Mouse (Mus musculus): Measurements from ENCODE around the gene Rln3. TPM values are rescaled to one million over a fixed set of nuclear protein-coding genes. Genes with fewer than 3 reads are reported as not detected.

Rln3 gene
- total and polyA plus RNA-seq, 3 experiments, result not detected

GRCm38 (mm10) chr8:84067911-84068310 lies 23.1 kb upstream of the Rln3 start:
- H3K27me3 ChIP-seq (ENCODE audit: insufficient read depth, low read length), result no peaks in the 10 kb centered on the region
- peaks cover 72% of the 10 kb centered on the region for H3K4me1 ChIP-seq (ENCODE audit: insufficient read depth, low read depth, low read length)
- no peaks in the 10 kb centered on the region for H3K9me3 ChIP-seq (replicated peaks)
- peak overlapping the region; percentile 81; the same call in 1 of the 2 replicates for H3K4me3 ChIP-seq (ENCODE audit: low read depth, low read length)
- H3K36me3 ChIP-seq (replicated peaks), result peaks cover 35% of the 10 kb centered on the region
- no peak for ATAC-seq (ENCODE audit: extremely low read depth, insufficient number of reproducible peaks, low FRiP score, poor library complexity, severe bottlenecking)
- no peak for TF ChIP-seq GATA1 (IDR thresholded peaks at IDR 0.05; ENCODE audit: borderline replicate concordance, low read length)
- no peak for TF ChIP-seq POLR2AphosphoS5 (IDR thresholded peaks at IDR 0.05; ENCODE audit: insufficient replicate concordance, low read depth, low read length)
- TF ChIP-seq CTCF (IDR thresholded peaks at IDR 0.05; ENCODE audit: low read depth, low read length), result no peak
- no peak for TF ChIP-seq GATA2 (IDR thresholded peaks at IDR 0.05; ENCODE audit: borderline replicate concordance, low read depth, low read length)
- no peak for TF ChIP-seq TAL1 (conservative IDR thresholded peaks at IDR 0.05; ENCODE audit: low read depth, low read length)
- DNase-seq (ENCODE audit: low spot score), result no peak

GRCm38 (mm10) chr8:84067047-84067573 lies 22.3 kb upstream of the Rln3 start:
- DNase-seq (ENCODE audit: low spot score) (peak; percentile 81), ATAC-seq (ENCODE audit: extremely low read depth, insufficient number of reproducible peaks, low FRiP score, poor library complexity, severe bottlenecking) (peak; percentile 18)
- no peak for TF ChIP-seq CTCF (IDR thresholded peaks at IDR 0.05; ENCODE audit: low read depth, low read length)
- no peak for TF ChIP-seq POLR2AphosphoS5 (IDR thresholded peaks at IDR 0.05; ENCODE audit: insufficient replicate concordance, low read depth, low read length)
- TF ChIP-seq GATA2 (IDR thresholded peaks at IDR 0.05; ENCODE audit: borderline replicate concordance, low read depth, low read length), result no peak
- TF ChIP-seq GATA1 (IDR thresholded peaks at IDR 0.05; ENCODE audit: borderline replicate concordance, low read length), result no peak
- TF ChIP-seq TAL1 (conservative IDR thresholded peaks at IDR 0.05; ENCODE audit: low read depth, low read length), result no peak
- Histone ChIP-seq H3K36me3 (replicated peaks) (peaks cover 27% of the 10 kb centered on the region), H3K9me3 (replicated peaks) (no peaks in the 10 kb centered on the region), H3K27me3 (ENCODE audit: insufficient read depth, low read length) (no peaks in the 10 kb centered on the region), H3K4me1 (ENCODE audit: insufficient read depth, low read depth, low read length) (peaks cover 64% of the 10 kb centered on the region), H3K4me3 (ENCODE audit: low read depth, low read length) (peak overlapping the region; percentile 81)

GRCm38 (mm10) chr8:84066291-84066930 lies 21.6 kb upstream of the Rln3 start, which contains the start of gene Rfx1:
Rfx1 (plus strand) TSS chr8:84066834.
- Histone ChIP-seq H3K9me3 (replicated peaks) (no peaks in the 10 kb centered on the region), H3K4me3 (ENCODE audit: low read depth, low read length) (peak within 1 kb of the TSS; percentile 81), H3K4me1 (ENCODE audit: insufficient read depth, low read depth, low read length) (peaks cover 58% of the 10 kb centered on the region), H3K36me3 (replicated peaks) (peaks cover 23% of the 10 kb centered on the region), H3K27me3 (ENCODE audit: insufficient read depth, low read length) (no peaks in the 10 kb centered on the region)
- DNase-seq (ENCODE audit: low spot score) (peak; percentile 99), ATAC-seq (ENCODE audit: extremely low read depth, insufficient number of reproducible peaks, low FRiP score, poor library complexity, severe bottlenecking) (peak; percentile 90)
- TF ChIP-seq GATA1 (IDR thresholded peaks at IDR 0.05; ENCODE audit: borderline replicate concordance, low read length) (no peak), TAL1 (conservative IDR thresholded peaks at IDR 0.05; ENCODE audit: low read depth, low read length) (no peak), CTCF (IDR thresholded peaks at IDR 0.05; ENCODE audit: low read depth, low read length) (no peak), GATA2 (IDR thresholded peaks at IDR 0.05; ENCODE audit: borderline replicate concordance, low read depth, low read length) (no peak), POLR2AphosphoS5 (IDR thresholded peaks at IDR 0.05; ENCODE audit: insufficient replicate concordance, low read depth, low read length) (no peak)

- peak overlapping the region; percentile 81 for H3K4me3 ChIP-seq (ENCODE audit: low read depth, low read length)
- ATAC-seq (ENCODE audit: extremely low read depth, insufficient number of reproducible peaks, low FRiP score, poor library complexity, severe bottlenecking) (no peak), DNase-seq (ENCODE audit: low spot score) (no peak)
- no peaks in the 10 kb centered on the region for H3K9me3 ChIP-seq (replicated peaks)
- TF ChIP-seq TAL1 (conservative IDR thresholded peaks at IDR 0.05; ENCODE audit: low read depth, low read length) (no peak), GATA2 (IDR thresholded peaks at IDR 0.05; ENCODE audit: borderline replicate concordance, low read depth, low read length) (no peak), GATA1 (IDR thresholded peaks at IDR 0.05; ENCODE audit: borderline replicate concordance, low read length) (no peak), POLR2AphosphoS5 (IDR thresholded peaks at IDR 0.05; ENCODE audit: insufficient replicate concordance, low read depth, low read length) (no peak), CTCF (IDR thresholded peaks at IDR 0.05; ENCODE audit: low read depth, low read length) (no peak)
- peaks cover 51% of the 10 kb centered on the region for H3K4me1 ChIP-seq (ENCODE audit: insufficient read depth, low read depth, low read length)
- no peaks in the 10 kb centered on the region for H3K27me3 ChIP-seq (ENCODE audit: insufficient read depth, low read length)
- peaks cover 15% of the 10 kb centered on the region for H3K36me3 ChIP-seq (replicated peaks)
These were observed 20.8 kb upstream of the Rln3 start for GRCm38 (mm10) chr8:84065457-84066072.

GRCm38 (mm10) chr8:84065037-84065436 lies 20.2 kb upstream of the Rln3 start, which contains the start of gene Gm10643:
Gm10643 (minus strand) TSS chr8:84065137.
- Histone ChIP-seq H3K27me3 (ENCODE audit: insufficient read depth, low read length) (no peaks in the 10 kb centered on the region), H3K9me3 (replicated peaks) (no peaks in the 10 kb centered on the region), H3K4me1 (ENCODE audit: insufficient read depth, low read depth, low read length) (peaks cover 47% of the 10 kb centered on the region), H3K4me3 (ENCODE audit: low read depth, low read length) (peak within 1 kb of the TSS; percentile 81), H3K36me3 (replicated peaks) (peaks cover 11% of the 10 kb centered on the region)
- TF ChIP-seq CTCF (IDR thresholded peaks at IDR 0.05; ENCODE audit: low read depth, low read length) (no peak), GATA2 (IDR thresholded peaks at IDR 0.05; ENCODE audit: borderline replicate concordance, low read depth, low read length) (no peak)
- no peak for DNase-seq (ENCODE audit: low spot score)
- ATAC-seq (ENCODE audit: extremely low read depth, insufficient number of reproducible peaks, low FRiP score, poor library complexity, severe bottlenecking), result no peak

- TF ChIP-seq POLR2AphosphoS5 (IDR thresholded peaks at IDR 0.05; ENCODE audit: insufficient replicate concordance, low read depth, low read length), result no peak
- DNase-seq (ENCODE audit: low spot score) (peak; percentile 55), ATAC-seq (ENCODE audit: extremely low read depth, insufficient number of reproducible peaks, low FRiP score, poor library complexity, severe bottlenecking) (no peak)
These were observed 19.2 kb upstream of the Rln3 start for GRCm38 (mm10) chr8:84063861-84064610.

More at GRCm38 (mm10) chr8:84063861-84064610, 19.2 kb upstream of the Rln3 start:
- Histone ChIP-seq H3K4me3 (ENCODE audit: low read depth, low read length) (peak overlapping the region; percentile 1; the same call in 1 of the 2 replicates), H3K27me3 (ENCODE audit: insufficient read depth, low read length) (no peaks in the 10 kb centered on the region), H3K36me3 (replicated peaks) (peaks cover under 1% of the 10 kb centered on the region), H3K4me1 (ENCODE audit: insufficient read depth, low read depth, low read length) (peaks cover 37% of the 10 kb centered on the region), H3K9me3 (replicated peaks) (no peaks in the 10 kb centered on the region)
